Mouse (Mus musculus) midbrain, postnatal 0 days (tissue): ENCODE measurements at regions not wholly inside any gene's neighbourhood (a gene's known extent, or its start where the extent isn't known, plus 50 kb on each side); places are given as distances from the start of the nearest gene placed in this dataset.

ENCODE experiments used
- ATAC-seq: fragments of 200-750 bp; cut with Nextera tagmentation; 2 replicates; pipeline ENCODE4 v1.8.0; 2017; ENCODE audit warnings: moderate number of reproducible peaks, mild to moderate bottlenecking, moderate TSS enrichment, moderate library complexity; ENCODE audit not compliant: low FRiP score
- DNase-seq: peaks from one replicate; pipeline ENCODE4 v3.0.0-alpha.2; 2015; ENCODE audit warnings: low spot score
- H3K27ac ChIP-seq: fragments of 300-500 bp; sonication (generic); 2 replicates; pipeline ENCODE4 v1.5.1; 2014; ENCODE audit warnings: low read depth, mild to moderate bottlenecking, low read length, mixed read lengths
- H3K27me3 ChIP-seq: fragments of 300-500 bp; sonication (generic); 2 replicates; pipeline ENCODE4 v1.6.1; 2014; ENCODE audit warnings: low read length, control low read depth, mixed read lengths; ENCODE audit not compliant: insufficient read depth
- H3K36me3 ChIP-seq: fragments of 300-500 bp; sonication (generic); 2 replicates; pipeline ENCODE4 v1.6.1; 2014; ENCODE audit warnings: low read length, control low read depth, mixed read lengths; ENCODE audit not compliant: insufficient read depth
- H3K4me1 ChIP-seq: fragments of 300-500 bp; sonication (generic); 2 replicates; pipeline ENCODE4 v1.6.1; 2014; ENCODE audit warnings: mild to moderate bottlenecking, control low read depth, antibody characterized with exemption, low read length, mixed read lengths; ENCODE audit not compliant: insufficient read depth
- H3K4me2 ChIP-seq: fragments of 300-500 bp; sonication (generic); 2 replicates; pipeline ENCODE4 v1.6.1; 2014; ENCODE audit warnings: low read depth, mild to moderate bottlenecking, low read length, mixed read lengths; ENCODE audit not compliant: poor library complexity, severe bottlenecking
- H3K4me3 ChIP-seq: fragments of 300-500 bp; sonication (generic); 2 replicates; pipeline ENCODE4 v1.5.1; 2014; ENCODE audit warnings: low read depth, mild to moderate bottlenecking, low read length, moderate library complexity
- H3K9ac ChIP-seq: fragments of 300-500 bp; sonication (generic); replicated peaks from 2 replicates; pipeline ENCODE4 v1.6.1; 2014; ENCODE audit warnings: mild to moderate bottlenecking, low read length, moderate library complexity, mixed read lengths; ENCODE audit not compliant: poor library complexity, severe bottlenecking
- H3K9me3 ChIP-seq: fragments of 300-500 bp; sonication (generic); 2 replicates; pipeline ENCODE4 v1.6.1; 2016; ENCODE audit warnings: low read length, control low read depth
- CTCF ChIP-seq: IDR thresholded peaks from 2 replicates; pipeline ENCODE4 v1.5.1; 2016; ENCODE audit warnings: antibody characterized with exemption, mild to moderate bottlenecking
- WGBS: fragments of 180-500 bp; shearing (Covaris S2); extraction: QIAGEN DNeasy Blood & Tissue Kit; methylation state at CpG from one replicate; pipeline ENCODE4 v1.1.7; 2014; 5-methylcytosine and 5-hydroxymethylcytosine counted together

DNA sequence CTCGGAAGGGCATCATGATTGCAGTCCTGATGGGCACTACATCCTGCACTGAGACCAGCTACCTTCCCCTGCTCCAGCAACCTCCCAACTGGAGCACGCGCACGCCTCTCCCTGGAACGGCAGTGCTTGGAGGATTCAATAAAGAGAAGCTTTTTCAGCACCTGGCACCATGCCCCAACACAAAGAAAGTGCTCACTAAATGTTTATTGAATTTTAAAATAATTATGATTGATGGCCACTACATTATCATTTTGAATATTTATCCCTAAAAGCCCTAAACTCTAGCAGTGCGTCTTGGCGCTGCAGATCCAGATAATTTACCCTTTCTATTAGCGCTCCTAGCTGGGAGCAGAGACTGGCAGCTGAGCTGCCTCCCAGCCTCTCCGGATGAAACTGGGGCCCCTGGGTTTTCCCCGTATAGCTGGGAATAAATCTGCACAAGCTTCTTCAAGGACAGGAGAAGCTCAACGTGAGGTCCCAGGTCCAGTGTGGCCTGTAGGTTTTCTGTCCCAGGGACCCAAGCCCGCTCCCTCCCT lies 364.9 kb downstream of the Vrk1 start:
- no peak for TF ChIP-seq CTCF
- Histone ChIP-seq H3K9ac (no peak overlapping the region), H3K4me2 (no peak overlapping the region), H3K27me3 (no peaks in the 10 kb centered on the region), H3K9me3 (no peaks in the 10 kb centered on the region), H3K27ac (no peak overlapping the region), H3K4me1 (no peaks in the 10 kb centered on the region; the same call in 1 of the 2 replicates), H3K4me3 (no peak overlapping the region), H3K36me3 (no peaks in the 10 kb centered on the region)
- WGBS = 47% methylated on average over 12 of the region's 12 CpGs
- DNase-seq = no peak
- no peak for ATAC-seq

DNA sequence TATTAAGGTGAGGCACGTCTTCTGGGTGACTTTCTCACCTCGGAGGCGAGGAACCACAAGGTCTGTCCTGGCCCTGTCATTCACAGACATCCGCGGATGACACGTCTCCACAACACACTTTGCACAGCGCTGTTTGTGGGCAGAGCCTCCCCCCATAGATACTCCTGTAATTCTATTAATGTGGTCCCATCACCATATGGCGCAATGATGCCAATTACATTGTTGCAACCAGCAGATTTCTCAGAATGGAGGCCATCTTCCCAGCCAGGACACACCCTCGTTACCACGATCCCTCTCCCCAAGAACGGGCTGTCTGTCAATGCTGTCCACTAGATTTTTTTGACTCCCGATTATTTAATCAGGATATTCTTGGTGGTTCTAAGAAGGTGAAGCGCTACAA lies 365.9 kb downstream of the Vrk1 start:
- no peak overlapping the region for H3K27ac ChIP-seq
- no peak for DNase-seq
- no peaks in the 10 kb centered on the region for H3K36me3 ChIP-seq
- H3K27me3 ChIP-seq = no peaks in the 10 kb centered on the region
- TF ChIP-seq CTCF = no peak
- 90% methylated on average over 13 of the region's 13 CpGs for WGBS
- H3K9ac ChIP-seq = no peak overlapping the region
- H3K4me3 ChIP-seq = no peak overlapping the region
- ATAC-seq = no peak
- H3K9me3 ChIP-seq = no peaks in the 10 kb centered on the region
- no peak overlapping the region for H3K4me2 ChIP-seq
- H3K4me1 ChIP-seq = no peaks in the 10 kb centered on the region; the same call in 1 of the 2 replicates

DNA sequence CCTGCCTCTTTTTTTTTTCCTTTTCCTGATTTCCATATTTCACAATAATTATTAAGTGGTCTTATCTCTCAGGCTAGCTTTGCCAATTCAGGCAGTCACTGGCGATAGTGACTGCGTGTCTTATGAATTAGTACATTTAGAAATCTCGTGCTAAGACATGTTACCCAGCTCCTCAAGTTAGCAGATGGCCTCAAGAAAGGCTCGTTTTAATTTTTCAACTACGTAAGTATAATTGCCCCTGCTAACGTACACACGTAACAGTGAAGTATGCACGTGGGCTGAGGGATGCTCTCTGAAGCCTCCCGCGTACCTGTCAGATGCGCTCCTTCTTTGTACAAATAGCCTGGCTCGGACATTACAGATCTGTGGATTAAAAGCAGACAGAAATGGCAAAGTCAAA lies 366.8 kb downstream of the Vrk1 start:
- 56% methylated on average over 12 of the region's 12 CpGs for WGBS
- H3K27me3 ChIP-seq = no peaks in the 10 kb centered on the region
- no peak for TF ChIP-seq CTCF
- DNase-seq (no peak), ATAC-seq (no peak)
- no peak overlapping the region for H3K27ac ChIP-seq
- H3K4me2 ChIP-seq = no peak overlapping the region
- H3K9ac ChIP-seq = no peak overlapping the region
- no peaks in the 10 kb centered on the region for H3K36me3 ChIP-seq
- no peak overlapping the region for H3K4me3 ChIP-seq
- H3K4me1 ChIP-seq = no peaks in the 10 kb centered on the region; the same call in 1 of the 2 replicates
- H3K9me3 ChIP-seq = no peaks in the 10 kb centered on the region

DNA sequence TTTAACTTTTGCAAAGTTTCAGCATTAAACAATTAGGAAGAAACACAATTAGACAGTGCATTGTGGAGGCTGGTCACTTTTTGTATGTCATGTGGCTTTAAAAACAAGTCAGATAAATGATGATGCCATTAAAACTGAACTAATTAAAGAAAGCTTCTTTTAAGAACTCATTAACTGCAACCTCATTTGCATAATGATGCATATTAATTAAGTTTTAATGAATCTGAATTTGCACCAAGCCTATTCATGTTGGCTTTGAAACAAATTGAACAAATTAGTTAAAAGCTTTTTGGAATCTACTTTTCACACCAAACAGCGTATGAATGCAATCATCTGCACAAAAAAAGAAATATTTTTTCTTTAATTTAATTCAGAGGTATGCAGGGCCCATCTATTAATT lies 367.3 kb downstream of the Vrk1 start:
- no peak overlapping the region for H3K9ac ChIP-seq
- 88% methylated on average over 1 of the region's 1 CpGs for WGBS
- H3K36me3 ChIP-seq = no peaks in the 10 kb centered on the region
- no peaks in the 10 kb centered on the region; the same call in 1 of the 2 replicates for H3K4me1 ChIP-seq
- no peak overlapping the region for H3K4me3 ChIP-seq
- no peak overlapping the region for H3K4me2 ChIP-seq
- ATAC-seq (no peak), DNase-seq (no peak)
- no peaks in the 10 kb centered on the region for H3K27me3 ChIP-seq
- no peak for TF ChIP-seq CTCF
- no peaks in the 10 kb centered on the region for H3K9me3 ChIP-seq
- no peak overlapping the region for H3K27ac ChIP-seq

DNA sequence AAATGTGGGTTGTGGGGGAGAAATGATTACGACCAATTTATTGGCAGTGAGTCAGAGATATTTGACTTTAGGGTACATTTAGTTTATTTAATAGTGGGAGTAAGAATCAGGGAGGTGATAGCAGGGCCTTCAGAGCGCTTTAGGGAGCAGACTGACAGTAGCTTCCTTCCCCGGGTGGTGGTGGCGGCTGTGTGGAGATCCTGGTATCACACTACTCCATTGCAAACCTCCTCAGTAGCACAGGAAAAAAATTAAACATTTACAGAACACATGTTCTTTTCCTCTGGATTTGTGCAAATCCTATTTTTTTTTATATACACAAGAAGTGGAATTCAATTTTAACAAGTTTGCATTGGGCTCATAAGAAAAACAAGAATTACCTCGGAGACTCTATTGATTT lies 367.7 kb downstream of the Vrk1 start:
- no peak for TF ChIP-seq CTCF
- 51% methylated on average over 5 of the region's 5 CpGs for WGBS
- no peaks in the 10 kb centered on the region for H3K9me3 ChIP-seq
- no peak overlapping the region for H3K27ac ChIP-seq
- ATAC-seq = no peak
- no peak overlapping the region for H3K9ac ChIP-seq
- no peak overlapping the region for H3K4me3 ChIP-seq
- H3K4me2 ChIP-seq = no peak overlapping the region
- no peaks in the 10 kb centered on the region for H3K27me3 ChIP-seq
- H3K36me3 ChIP-seq = no peaks in the 10 kb centered on the region
- no peak for DNase-seq
- H3K4me1 ChIP-seq = no peaks in the 10 kb centered on the region; the same call in 1 of the 2 replicates

DNA sequence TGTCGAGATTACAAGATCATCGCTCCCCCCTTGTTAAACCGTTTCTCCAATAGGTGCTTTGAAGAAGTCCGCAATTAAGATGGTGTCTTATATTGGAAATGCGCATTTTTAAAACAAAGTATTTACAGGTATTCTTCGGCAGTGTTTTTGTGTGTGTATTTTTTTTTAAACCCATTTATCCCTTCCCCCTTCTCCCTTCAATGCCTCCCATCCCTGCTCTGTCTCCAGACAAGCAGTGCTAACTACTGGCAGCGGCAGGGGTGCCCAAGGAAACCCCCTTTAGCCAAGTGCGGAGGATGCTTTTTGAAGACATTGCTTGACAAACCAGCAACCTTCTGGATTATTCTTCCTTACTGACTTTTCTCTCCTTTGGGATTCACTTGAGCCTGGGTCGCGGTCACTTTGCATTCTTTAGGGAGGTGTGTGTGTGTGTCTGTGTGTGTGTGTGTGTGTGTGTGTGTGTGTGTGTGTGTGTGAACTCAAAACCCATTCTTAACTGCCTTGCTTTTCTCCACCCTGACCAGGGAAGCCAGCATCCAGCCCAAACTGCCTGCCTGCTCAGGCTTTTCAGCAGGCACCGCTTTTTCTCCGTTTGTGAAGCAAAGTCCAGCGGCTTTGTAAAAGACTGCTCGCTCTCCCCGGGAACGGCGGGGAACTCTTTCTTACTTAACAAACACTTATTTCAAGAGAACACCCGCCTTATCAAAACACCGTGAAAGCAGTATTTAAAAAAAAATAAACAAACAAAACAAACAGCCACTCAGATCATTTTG lies 368.5 kb downstream of the Vrk1 start:
- WGBS = 14% methylated on average over 19 of the region's 19 CpGs

More for the DNA sequence above, 368.5 kb downstream of the Vrk1 start:
- Histone ChIP-seq H3K27me3 (no peaks in the 10 kb centered on the region), H3K9me3 (no peaks in the 10 kb centered on the region), H3K4me2 (peak overlapping the region; percentile 46), H3K4me3 (peak overlapping the region; percentile 12; the same call in 1 of the 2 replicates), H3K9ac (no peak overlapping the region; the same call in 1 of the 2 replicates), H3K4me1 (no peaks in the 10 kb centered on the region; the same call in 1 of the 2 replicates), H3K27ac (no peak overlapping the region), H3K36me3 (no peaks in the 10 kb centered on the region)
- DNase-seq = no peak
- no peak for ATAC-seq
- no peak for TF ChIP-seq CTCF
